Mouse (Mus musculus) liver, embryonic 14.5 days (tissue): ENCODE measurements around the gene Tfap2c.

ENCODE experiments used
- CTCF ChIP-seq: IDR thresholded peaks from 2 replicates; pipeline ENCODE4 v1.5.1; 2016; ENCODE audit warnings: antibody characterized with exemption, low read depth, control low read depth
- EP300 ChIP-seq: IDR thresholded peaks from 2 replicates; pipeline ENCODE4 v1.6.1; 2016; ENCODE audit warnings: antibody characterized with exemption, low read depth

DNA sequence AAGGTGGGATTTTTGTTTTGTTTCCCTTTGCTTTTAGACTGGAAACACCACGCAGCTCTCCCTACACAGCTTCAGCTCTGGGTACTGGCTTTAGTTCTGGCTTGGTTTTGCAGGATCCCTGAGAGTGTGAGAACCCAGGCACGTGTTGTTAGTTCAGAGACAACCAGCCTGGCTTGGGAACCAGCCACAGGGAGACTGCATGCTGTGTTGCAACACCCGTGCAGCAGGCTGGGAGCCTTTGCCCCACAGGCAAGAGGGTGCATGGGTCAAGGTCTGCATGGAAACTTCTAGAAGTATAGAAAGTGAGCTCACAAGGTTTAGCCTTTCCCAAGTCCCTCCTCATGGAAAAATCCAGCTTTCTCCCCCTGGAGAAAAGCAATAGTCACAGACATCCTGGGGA, 38.5 kb upstream of the Tfap2c start:
- TF ChIP-seq CTCF, result no peak
- no peak for TF ChIP-seq EP300
